Mouse (Mus musculus): ENCODE data around the gene Heg1. TPM values are rescaled to one million over a fixed set of nuclear protein-coding genes. Genes with fewer than 3 reads are reported as not detected.

Gene Heg1
- polyA plus RNA-seq, 1 experiment from 2014 or later: 15.9 TPM

DNA sequence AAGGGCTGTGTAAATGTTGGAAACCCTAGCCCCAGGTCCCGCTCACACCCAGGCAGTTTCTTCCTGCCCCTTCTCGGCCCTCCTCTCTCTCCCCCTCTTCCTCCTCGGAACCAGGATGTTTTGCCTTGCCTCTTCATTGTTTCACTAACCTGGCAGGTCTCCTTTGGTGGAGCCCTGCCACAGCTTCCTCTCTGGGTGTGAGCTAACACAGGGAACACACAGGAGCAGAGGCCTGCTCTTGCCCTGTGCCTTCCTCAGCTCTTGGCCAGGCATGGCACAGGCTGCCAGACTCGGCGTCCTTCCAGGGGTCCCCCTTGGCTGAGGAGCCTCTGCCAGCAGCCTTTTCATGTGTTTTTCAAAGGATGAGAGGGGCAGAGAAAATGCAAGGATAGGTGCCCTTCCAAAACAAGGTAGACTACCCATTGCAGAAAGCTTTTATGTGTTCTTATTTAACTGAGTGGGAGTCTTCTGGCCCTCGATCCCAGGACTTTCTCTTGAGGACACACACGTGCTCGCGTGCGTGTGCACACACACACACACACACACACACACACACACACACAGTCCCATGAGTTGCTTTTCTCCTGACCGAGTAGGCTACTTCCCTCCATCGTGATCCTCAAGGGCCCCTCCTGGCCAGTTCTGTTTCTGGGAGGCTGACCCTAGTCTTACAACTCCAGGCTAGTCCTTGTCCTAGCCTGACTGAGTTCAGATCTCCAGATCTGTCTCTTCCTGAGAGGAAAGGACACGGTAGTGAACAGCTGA is 12.8 kb downstream of the Heg1 start:
- Histone ChIP-seq H3K27ac (replicated peaks; ENCODE audit: low read depth, low read length) (peak overlapping the region; percentile 49), H3K9me3 (ENCODE audit: control insufficient read depth, low read length) (no peaks in the 10 kb centered on the region), H3K4me2 (ENCODE audit: low read length) (no peak overlapping the region), H3K36me3 (ENCODE audit: control insufficient read depth, insufficient read depth, low read length) (no peaks in the 10 kb centered on the region), H3K4me3 (replicated peaks; ENCODE audit: low read depth, low read length) (no peak overlapping the region), H3K4me1 (ENCODE audit: control insufficient read depth, insufficient read depth, low read length) (peaks cover 20% of the 10 kb centered on the region), H3K9ac (replicated peaks; ENCODE audit: low read length) (no peak overlapping the region; the same call in 1 of the 2 replicates), H3K27me3 (ENCODE audit: control insufficient read depth, insufficient read depth, low read length) (no peaks in the 10 kb centered on the region)
- ATAC-seq (ENCODE audit: low FRiP score, low TSS enrichment): no peak
- DNase-seq: peak; percentile 53
- WGBS: 60% methylated on average over 13 of the region's 13 CpGs

DNA sequence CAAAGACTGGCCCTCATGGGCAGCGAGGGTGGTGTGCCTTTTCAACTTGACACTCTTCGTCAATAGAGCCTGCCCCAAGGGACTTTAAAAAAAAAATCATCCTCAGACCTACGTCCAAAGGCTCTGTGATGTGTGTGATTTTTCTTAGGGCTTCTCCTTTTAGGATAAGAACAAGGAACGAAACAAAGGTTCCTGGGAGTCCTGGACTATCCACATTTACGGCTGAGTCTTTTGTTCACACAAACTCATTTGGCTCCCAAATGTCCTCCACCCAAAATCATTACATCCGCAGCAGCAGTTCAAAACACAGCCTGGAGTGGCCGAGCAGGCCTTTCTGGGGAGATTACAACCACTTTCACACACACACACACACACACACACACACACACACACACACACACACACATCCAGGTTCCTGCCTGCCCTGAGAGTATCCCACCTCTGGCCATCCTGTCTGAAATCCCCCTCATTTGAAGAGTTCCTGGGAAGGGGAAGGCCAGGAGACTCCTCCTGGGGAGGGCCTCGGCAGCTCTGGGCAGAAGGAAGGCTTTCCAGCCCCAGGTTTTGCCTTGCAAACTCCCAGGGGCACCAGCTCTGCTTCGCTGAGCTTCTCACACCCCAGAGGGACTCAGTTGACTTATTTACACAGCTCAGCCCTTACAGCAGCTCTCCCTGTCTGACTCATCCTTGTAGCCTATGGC is 13.6 kb downstream of the Heg1 start:
- 21% methylated on average over 9 of the region's 9 CpGs for WGBS
- Histone ChIP-seq H3K9me3 (ENCODE audit: control insufficient read depth, low read length) (no peaks in the 10 kb centered on the region), H3K4me3 (replicated peaks; ENCODE audit: low read depth, low read length) (no peak overlapping the region), H3K9ac (replicated peaks; ENCODE audit: low read length) (no peak overlapping the region), H3K36me3 (ENCODE audit: control insufficient read depth, insufficient read depth, low read length) (no peaks in the 10 kb centered on the region), H3K4me1 (ENCODE audit: control insufficient read depth, insufficient read depth, low read length) (peaks cover 20% of the 10 kb centered on the region), H3K27ac (replicated peaks; ENCODE audit: low read depth, low read length) (peak overlapping the region; percentile 8; the same call in 1 of the 2 replicates), H3K4me2 (ENCODE audit: low read length) (no peak overlapping the region), H3K27me3 (ENCODE audit: control insufficient read depth, insufficient read depth, low read length) (no peaks in the 10 kb centered on the region)
- DNase-seq (no peak), ATAC-seq (ENCODE audit: low FRiP score, low TSS enrichment) (no peak)

DNA sequence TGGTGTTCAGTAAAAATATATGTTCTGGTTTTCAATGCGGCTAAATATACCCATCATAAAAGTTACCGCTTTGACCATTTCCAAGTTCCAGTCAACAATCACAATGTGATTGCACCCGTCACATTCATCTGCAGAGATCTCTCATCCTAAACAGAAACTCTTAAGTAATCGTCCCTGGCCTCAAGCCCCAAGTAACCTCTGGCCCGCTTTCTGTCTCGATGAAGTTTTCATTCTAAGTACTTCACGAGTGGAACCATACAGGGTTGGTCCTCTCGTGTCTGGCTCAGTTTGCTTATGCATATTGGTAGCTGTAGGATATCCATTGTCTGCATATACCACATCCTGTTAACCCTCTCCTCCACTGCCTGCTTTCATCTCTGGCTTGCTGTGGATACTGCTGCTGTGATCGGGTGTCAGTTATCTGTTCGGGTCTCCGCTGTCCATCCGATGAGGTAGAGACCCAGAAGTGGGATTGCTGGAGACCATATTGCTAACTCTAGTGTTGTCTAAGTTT is 14.2 kb downstream of the Heg1 start:
- H3K36me3 ChIP-seq (ENCODE audit: control insufficient read depth, insufficient read depth, low read length): no peaks in the 10 kb centered on the region
- H3K4me1 ChIP-seq (ENCODE audit: control insufficient read depth, insufficient read depth, low read length): peaks cover 17% of the 10 kb centered on the region
- DNase-seq (no peak), ATAC-seq (ENCODE audit: low FRiP score, low TSS enrichment) (no peak)
- 75% methylated on average over 12 of the region's 12 CpGs for WGBS
- peak overlapping the region; percentile 8; the same call in 1 of the 2 replicates for H3K27ac ChIP-seq (replicated peaks; ENCODE audit: low read depth, low read length)
- H3K9me3 ChIP-seq (ENCODE audit: control insufficient read depth, low read length): no peaks in the 10 kb centered on the region
- no peak overlapping the region for H3K4me2 ChIP-seq (ENCODE audit: low read length)
- no peaks in the 10 kb centered on the region for H3K27me3 ChIP-seq (ENCODE audit: control insufficient read depth, insufficient read depth, low read length)
- H3K9ac ChIP-seq (replicated peaks; ENCODE audit: low read length): no peak overlapping the region
- H3K4me3 ChIP-seq (replicated peaks; ENCODE audit: low read depth, low read length): no peak overlapping the region

DNA sequence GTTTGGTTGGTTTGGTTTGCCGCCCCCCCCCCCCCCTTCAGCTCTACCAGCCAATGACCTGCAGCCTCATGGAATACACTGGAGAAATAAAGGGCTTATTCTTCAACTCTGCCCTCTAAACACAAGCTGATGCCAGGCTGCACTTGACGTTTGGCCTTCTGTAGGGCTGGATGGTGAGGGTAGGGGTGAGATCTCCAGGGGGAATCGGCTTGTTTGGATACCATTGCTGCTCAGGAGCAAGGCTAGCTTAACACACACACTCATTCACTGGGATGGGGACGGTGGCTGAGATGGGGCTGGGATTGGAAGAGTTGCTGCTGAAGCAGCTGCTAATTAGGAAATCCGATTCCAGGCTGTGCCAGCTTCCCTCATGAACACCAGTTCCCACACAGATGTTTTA is 16.4 kb downstream of the Heg1 start:
- Histone ChIP-seq H3K4me2 (ENCODE audit: low read length) (no peak overlapping the region), H3K27me3 (ENCODE audit: control insufficient read depth, insufficient read depth, low read length) (no peaks in the 10 kb centered on the region), H3K9ac (replicated peaks; ENCODE audit: low read length) (no peak overlapping the region), H3K9me3 (ENCODE audit: control insufficient read depth, low read length) (no peaks in the 10 kb centered on the region), H3K4me3 (replicated peaks; ENCODE audit: low read depth, low read length) (no peak overlapping the region), H3K27ac (replicated peaks; ENCODE audit: low read depth, low read length) (no peak overlapping the region), H3K36me3 (ENCODE audit: control insufficient read depth, insufficient read depth, low read length) (no peaks in the 10 kb centered on the region), H3K4me1 (ENCODE audit: control insufficient read depth, insufficient read depth, low read length) (peaks cover 25% of the 10 kb centered on the region)
- no peak for DNase-seq
- 77% methylated on average over 5 of the region's 5 CpGs for WGBS
- no peak for ATAC-seq (ENCODE audit: low FRiP score, low TSS enrichment)

GRCm38 (mm10) chr16:33701872-33702271 is 17.7 kb downstream of the Heg1 start:
- Histone ChIP-seq H3K9me3 (ENCODE audit: control insufficient read depth, low read length) (no peaks in the 10 kb centered on the region), H3K9ac (replicated peaks; ENCODE audit: low read length) (no peak overlapping the region), H3K27ac (replicated peaks; ENCODE audit: low read depth, low read length) (no peak overlapping the region), H3K4me1 (ENCODE audit: control insufficient read depth, insufficient read depth, low read length) (peaks cover 19% of the 10 kb centered on the region), H3K4me3 (replicated peaks; ENCODE audit: low read depth, low read length) (no peak overlapping the region), H3K36me3 (ENCODE audit: control insufficient read depth, insufficient read depth, low read length) (no peaks in the 10 kb centered on the region), H3K27me3 (ENCODE audit: control insufficient read depth, insufficient read depth, low read length) (no peaks in the 10 kb centered on the region), H3K4me2 (ENCODE audit: low read length) (no peak overlapping the region)
- 93% methylated on average over 4 of the region's 4 CpGs for WGBS
- ATAC-seq (ENCODE audit: low FRiP score, low TSS enrichment) (no peak), DNase-seq (no peak)

GRCm38 (mm10) chr16:33704289-33704688 is 20.1 kb downstream of the Heg1 start:
- no peaks in the 10 kb centered on the region for H3K36me3 ChIP-seq (ENCODE audit: control insufficient read depth, insufficient read depth, low read length)
- H3K4me3 ChIP-seq (replicated peaks; ENCODE audit: low read depth, low read length): no peak overlapping the region
- H3K4me2 ChIP-seq (ENCODE audit: low read length): no peak overlapping the region
- H3K27ac ChIP-seq (replicated peaks; ENCODE audit: low read depth, low read length): 0 out of 2 replicates have a peak overlapping the region, but pooled peaks have one; percentile 9
- peaks cover 8% of the 10 kb centered on the region; the same call in 1 of the 2 replicates for H3K4me1 ChIP-seq (ENCODE audit: control insufficient read depth, insufficient read depth, low read length)
- no peak for ATAC-seq (ENCODE audit: low FRiP score, low TSS enrichment)
- 74% methylated on average over 9 of the region's 9 CpGs for WGBS
- no peak overlapping the region for H3K9ac ChIP-seq (replicated peaks; ENCODE audit: low read length)
- no peaks in the 10 kb centered on the region for H3K9me3 ChIP-seq (ENCODE audit: control insufficient read depth, low read length)
- no peak for DNase-seq
- H3K27me3 ChIP-seq (ENCODE audit: control insufficient read depth, insufficient read depth, low read length): no peaks in the 10 kb centered on the region

DNA sequence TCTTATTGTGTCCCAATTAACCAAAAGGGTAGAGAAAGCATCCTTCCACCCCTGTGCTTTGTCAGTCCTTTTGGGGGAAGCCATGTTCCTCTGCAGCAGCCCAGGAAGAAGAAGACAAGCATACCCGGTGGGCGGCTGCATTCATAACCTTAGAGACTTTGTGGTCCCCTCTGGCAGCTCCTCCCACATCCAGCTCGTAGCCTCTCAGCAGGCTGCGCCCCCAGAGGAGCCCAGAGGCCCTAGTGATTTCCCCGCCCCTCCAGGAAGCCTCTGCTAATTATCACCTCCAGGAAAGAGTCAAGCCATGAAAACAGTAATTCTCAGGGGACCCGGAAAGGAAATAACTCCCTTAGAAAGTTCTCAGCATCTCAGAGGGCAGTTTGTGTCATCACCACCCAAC is 21.1 kb downstream of the Heg1 start:
- H3K4me3 ChIP-seq (replicated peaks; ENCODE audit: low read depth, low read length): no peak overlapping the region
- H3K9ac ChIP-seq (replicated peaks; ENCODE audit: low read length): no peak overlapping the region
- 43% methylated on average over 6 of the region's 6 CpGs for WGBS
- ATAC-seq (ENCODE audit: low FRiP score, low TSS enrichment): no peak
- H3K4me1 ChIP-seq (ENCODE audit: control insufficient read depth, insufficient read depth, low read length): peaks cover 8% of the 10 kb centered on the region; the same call in 1 of the 2 replicates
- no peaks in the 10 kb centered on the region for H3K9me3 ChIP-seq (ENCODE audit: control insufficient read depth, low read length)
- no peaks in the 10 kb centered on the region for H3K36me3 ChIP-seq (ENCODE audit: control insufficient read depth, insufficient read depth, low read length)
- H3K4me2 ChIP-seq (ENCODE audit: low read length): no peak overlapping the region
- 0 out of 2 replicates have a peak overlapping the region, but pooled peaks have one; percentile 9 for H3K27ac ChIP-seq (replicated peaks; ENCODE audit: low read depth, low read length)
- DNase-seq: no peak
- H3K27me3 ChIP-seq (ENCODE audit: control insufficient read depth, insufficient read depth, low read length): no peaks in the 10 kb centered on the region

GRCm38 (mm10) chr16:33706111-33706890 is 22.1 kb downstream of the Heg1 start:
- Histone ChIP-seq H3K4me1 (ENCODE audit: control insufficient read depth, insufficient read depth, low read length) (peaks cover 8% of the 10 kb centered on the region; the same call in 1 of the 2 replicates), H3K27ac (replicated peaks; ENCODE audit: low read depth, low read length) (no peak overlapping the region), H3K4me3 (replicated peaks; ENCODE audit: low read depth, low read length) (no peak overlapping the region), H3K27me3 (ENCODE audit: control insufficient read depth, insufficient read depth, low read length) (no peaks in the 10 kb centered on the region), H3K9ac (replicated peaks; ENCODE audit: low read length) (no peak overlapping the region), H3K9me3 (ENCODE audit: control insufficient read depth, low read length) (no peaks in the 10 kb centered on the region), H3K4me2 (ENCODE audit: low read length) (no peak overlapping the region), H3K36me3 (ENCODE audit: control insufficient read depth, insufficient read depth, low read length) (no peaks in the 10 kb centered on the region)
- DNase-seq (no peak), ATAC-seq (ENCODE audit: low FRiP score, low TSS enrichment) (no peak)
- WGBS: 84% methylated on average over 14 of the region's 14 CpGs
